Mouse (Mus musculus): ENCODE measurements around the gene Dnajb11. TPM values are rescaled to one million over a fixed set of nuclear protein-coding genes. Genes with fewer than 3 reads are reported as not detected.

Dnajb11 gene
- total RNA-seq, 2 experiments from 2014 or later: 73.3 to 75.8 TPM

DNA sequence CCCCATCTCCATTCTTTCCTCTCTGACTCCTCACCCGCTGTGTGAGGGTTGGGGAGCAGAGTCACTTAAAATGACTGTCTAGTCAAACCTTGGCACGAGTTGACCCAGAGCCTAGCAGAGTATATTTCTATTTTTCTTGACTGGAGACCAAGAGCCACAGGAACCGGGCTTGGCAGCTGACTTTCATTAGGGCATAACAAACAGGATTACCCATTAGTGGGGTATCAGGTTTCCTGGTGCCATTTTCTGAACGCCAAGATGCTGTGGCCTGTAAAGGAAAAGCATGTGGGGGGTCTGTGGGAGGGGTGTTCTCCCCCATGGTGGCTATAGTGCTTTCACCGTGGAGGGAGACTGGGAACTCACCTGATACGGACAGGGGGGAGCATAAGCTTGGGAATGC lies 23.3 kb downstream of the Dnajb11 start:
- DNase-seq (ENCODE audit: low spot score in 2 of 2): no peak

DNA sequence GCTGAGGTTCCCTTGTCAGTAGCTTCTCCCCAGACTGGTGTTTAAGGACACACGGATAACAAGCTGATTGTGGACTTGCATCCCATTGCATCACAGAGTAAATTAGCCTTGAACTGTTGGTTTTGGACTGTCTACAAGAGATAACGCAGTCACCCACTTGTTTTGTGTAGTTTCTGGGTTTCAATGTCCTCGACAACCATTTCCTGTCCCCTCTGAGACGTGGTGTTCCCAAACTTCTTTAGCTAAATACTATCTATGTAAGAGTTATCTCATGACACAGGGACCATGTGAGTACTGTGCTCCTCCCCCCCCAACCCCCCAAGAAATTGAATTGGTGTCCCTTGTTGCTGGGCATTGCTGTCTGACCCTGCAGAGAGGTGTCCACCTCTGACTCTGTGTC lies 23.8 kb downstream of the Dnajb11 start:
- DNase-seq (ENCODE audit: low spot score in 2 of 2): no peak

DNA sequence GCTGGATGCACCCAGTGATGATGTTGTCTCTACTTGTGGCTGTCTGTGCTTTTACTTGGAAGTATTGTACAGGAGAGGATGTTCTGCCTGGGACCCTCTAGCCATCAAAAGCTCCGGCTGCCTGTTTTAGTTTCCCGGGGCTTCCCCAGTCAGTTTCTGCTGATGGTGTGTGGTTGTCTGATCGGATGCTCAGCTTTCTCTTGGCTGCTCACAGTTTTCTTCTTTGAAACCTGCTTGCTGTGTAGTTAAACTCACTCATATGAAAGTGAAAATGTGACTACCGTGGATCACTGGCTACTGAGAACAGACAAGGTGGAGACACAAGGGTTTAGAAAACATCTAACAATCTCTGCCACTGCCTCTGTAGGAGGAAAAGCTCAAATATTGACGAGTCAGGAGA lies 25.8 kb downstream of the Dnajb11 start:
- DNase-seq (ENCODE audit: low spot score in 2 of 2): no peak

DNA sequence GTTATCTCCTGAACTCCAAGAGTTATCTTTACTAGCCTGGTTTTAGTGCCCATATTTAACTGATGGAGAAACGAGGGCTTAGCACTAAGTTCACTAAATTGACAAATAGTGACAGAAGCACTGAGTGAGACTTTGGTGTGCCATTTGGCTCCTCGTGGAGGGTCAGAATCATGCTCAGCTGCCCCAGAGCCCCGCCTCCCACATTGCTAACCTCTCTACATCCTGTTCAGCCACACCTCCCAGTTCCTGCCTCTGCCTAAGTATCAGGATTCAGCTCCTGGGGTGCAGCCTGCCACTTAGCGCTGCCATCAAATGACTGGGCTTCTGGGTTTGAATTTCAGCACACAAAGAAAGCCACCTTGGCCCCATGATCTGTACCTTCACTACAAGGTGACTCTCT lies 27.7 kb downstream of the Dnajb11 start:
- no peak for DNase-seq (ENCODE audit: low spot score in 2 of 2)

DNA sequence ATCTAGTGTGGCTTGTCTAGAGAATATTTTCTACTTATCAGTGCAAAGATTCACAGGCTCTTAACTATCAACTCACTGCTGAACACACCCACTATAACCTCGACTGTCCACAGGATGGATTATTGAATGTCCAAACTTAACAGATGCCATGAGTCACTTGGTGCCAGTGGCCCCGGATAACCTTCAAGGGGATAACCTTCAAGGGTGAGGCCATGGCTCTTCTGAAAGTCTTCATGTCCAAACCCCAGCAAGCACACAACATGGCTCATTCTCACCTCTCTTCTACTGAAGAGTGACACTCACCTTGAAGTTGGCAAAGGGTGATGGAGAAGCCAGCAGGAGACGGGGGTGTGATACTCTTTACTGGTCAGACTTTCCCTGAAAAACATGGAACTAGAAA lies 29.1 kb downstream of the Dnajb11 start:
- DNase-seq (ENCODE audit: low spot score in 2 of 2): no peak

DNA sequence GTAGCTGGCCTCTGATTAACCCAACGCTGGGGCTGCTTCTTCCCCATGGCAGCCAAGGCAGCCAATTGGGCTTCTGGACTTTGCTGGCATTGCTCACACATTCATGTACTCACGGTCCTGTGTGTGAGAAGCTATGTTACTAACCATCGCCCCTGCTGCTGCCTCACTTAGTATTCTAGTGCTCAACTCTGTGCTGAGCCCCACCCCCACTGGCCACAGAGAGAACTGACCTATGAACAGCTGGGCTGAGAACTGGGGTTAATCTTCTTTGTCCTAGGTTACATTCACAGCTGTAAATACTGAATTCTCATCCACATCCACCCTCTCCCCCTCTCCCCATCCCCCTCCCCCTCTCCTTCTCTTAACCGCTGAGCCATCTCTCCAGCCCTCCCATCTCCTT lies 31.2 kb downstream of the Dnajb11 start:
- no peak for DNase-seq (ENCODE audit: low spot score in 2 of 2)

DNA sequence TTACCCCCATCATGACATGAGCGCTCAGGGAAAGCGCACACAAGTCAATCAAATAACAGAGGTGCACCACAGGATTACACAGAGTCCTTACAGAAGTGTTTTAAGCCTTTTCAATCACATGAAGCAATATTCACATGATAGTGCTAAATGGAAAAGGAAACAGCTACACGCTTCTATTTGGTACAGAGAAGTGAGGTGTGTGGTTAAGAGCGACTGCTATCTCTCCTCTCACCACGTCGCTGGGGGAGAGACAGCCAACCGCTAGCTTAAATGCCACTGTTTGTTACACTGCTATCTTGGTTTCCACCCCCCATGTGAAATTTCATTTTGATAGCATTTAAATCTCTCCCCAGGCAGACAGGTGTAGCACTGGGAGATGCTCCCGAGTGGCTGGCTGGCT lies 32.1 kb downstream of the Dnajb11 start:
- no peak for DNase-seq (ENCODE audit: low spot score in 2 of 2)

DNA sequence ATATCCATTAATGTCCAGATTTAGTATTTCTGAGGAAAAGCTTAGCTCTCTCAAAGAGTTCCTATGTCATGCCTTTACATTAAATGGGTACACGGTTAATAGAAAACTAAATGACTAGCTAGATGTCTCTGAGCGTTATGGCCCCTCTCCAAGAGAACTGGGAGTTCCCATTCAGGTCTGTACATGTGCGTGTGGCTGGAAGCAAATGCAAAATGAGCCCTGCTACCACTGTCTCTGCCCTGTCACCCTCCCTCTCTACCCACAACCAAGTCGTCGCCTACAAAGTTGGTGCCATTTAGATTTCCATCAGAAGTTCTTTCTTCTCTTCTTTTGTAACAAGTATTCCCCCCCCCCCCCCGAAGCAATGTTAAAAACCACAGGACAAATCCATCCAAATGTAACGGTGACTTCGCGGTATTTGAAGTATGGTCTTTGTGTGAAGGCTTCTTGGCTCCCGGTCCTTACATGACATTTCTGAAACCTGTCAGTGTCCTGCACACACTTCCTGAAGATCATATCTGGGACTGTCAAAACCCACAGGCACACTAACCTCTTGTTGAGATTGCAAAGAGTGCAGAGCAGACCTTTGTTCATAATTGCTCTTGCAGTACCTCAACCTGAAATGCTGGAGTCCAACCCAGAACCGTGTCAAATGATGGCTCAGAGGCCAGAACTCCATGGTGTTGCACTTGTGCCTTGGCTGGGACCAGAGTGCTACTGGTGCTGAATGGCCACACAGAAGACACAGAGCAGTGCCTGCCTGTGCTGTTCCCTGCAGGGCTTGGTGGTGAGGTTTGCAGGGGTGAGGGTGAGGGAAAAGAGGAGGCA lies 33.3 kb downstream of the Dnajb11 start, which contains the start of gene Ahsg:
Ahsg (plus strand) TSS at position 595 of the 828 bp plus-strand sequence.
- no peak for DNase-seq (ENCODE audit: low spot score in 2 of 2)

DNA sequence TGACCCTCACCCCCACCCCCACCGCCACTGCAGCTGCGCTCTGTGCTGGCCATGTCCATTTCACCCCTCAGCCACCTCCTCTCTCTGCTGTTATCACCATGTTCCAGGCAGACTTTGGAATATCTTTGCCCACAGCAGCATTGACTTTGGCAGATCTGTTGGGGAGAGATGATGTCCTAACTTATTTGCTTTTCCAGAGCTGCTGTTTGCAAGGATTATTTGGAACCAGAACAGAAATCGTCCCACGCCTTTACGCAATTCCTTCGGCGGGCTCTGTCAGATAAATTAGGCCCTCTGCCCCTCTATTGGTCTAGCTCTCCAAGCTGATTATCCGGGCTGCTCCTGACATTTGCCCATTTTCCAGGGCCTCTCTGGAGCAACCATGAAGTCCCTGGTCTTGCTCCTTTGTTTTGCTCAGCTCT lies 34.1 kb downstream of the Dnajb11 start:
- no peak for DNase-seq (ENCODE audit: low spot score in 2 of 2)

DNA sequence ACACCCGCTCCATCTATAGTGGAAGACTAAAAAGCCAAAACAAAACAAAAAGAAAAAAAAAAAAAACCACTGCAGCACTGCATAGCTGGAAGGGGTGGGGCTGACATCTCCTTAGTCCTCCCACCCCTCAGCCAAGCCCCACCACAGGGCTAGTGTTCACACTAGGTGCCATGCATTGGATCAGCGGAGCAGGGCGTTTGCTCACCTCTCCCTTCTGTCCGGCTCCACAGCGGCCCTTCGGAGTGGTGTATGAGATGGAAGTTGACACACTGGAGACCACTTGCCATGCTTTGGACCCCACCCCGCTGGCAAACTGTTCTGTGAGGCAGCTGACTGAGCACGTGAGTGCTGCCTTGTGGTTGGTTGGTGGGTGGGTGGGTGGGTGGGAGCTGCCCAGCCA lies 36.5 kb downstream of the Dnajb11 start:
- DNase-seq (ENCODE audit: low spot score in 2 of 2): no peak

DNA sequence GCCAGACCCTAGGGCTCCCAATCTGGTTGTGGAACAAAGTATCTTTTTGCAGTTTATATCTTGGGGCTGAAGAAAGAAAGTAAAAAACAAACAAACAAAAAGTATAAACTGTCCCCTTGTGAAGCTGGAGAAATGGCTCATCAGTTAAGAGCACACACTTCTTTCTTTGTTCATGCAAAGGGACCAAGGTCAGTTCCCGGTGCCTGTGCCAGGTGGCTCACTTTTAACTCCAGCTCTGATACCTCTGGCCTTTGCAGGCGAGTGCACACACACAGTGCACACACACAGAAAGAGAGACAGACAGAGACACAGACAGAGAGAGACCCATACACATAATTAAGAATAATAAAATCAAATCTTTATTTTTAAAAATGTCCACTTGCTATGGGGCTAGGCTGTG lies 39.0 kb downstream of the Dnajb11 start:
- no peak for DNase-seq (ENCODE audit: low spot score in 2 of 2)

DNA sequence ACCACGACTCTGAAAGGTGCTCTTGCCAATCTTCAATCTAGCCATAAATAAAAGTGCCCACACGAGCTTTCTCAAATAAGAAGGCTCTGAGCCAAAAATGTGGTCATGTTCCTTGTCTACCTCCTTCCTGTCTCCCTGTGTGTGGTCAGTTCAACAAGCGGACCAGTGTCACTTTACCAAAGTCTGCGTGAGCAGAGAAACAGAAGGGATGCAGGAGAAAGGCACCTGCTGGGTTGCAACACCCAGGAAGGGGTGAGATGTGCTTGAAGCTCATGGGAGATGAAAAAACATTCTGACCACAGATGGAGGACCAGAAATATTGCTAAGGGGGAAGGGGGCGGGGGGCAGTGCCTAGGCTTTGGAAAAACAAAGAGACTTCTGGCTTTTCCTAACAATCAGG lies 41.7 kb downstream of the Dnajb11 start:
- no peak for DNase-seq (ENCODE audit: low spot score in 2 of 2)

DNA sequence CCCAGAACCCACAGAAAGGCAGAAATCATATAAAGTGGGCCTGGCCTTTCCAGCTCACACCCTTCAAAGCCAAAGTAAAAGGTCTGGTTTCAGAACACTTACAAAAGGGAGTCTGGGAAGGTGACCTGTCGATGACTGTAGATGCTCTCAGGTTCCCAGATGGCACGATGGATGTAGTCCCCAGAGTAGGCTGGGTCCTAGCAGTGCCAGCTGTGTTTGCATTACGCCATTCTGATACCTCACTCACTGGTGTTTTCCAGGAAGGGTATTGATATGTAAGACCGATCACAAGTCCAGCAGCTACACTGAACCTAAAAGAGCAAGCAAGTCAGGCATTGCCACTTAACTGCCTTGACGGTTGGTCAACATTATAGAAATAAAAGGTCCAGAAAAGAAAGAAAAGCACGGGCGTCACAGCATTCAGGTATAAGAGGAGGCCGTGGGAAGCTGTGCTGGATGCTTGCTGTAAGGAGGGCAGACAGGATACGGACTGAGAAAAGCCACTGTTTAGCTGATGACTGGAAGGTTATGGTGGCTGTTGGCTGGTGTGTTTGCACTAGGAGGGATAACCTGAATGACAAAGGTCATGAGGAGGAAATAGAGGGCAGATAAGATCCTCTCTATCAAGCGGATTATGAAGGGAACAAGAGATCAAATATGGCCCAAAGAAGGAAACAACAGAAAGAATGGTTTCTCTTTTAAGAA lies 42.4 kb downstream of the Dnajb11 start:
- no peak for DNase-seq (ENCODE audit: low spot score in 2 of 2)

DNA sequence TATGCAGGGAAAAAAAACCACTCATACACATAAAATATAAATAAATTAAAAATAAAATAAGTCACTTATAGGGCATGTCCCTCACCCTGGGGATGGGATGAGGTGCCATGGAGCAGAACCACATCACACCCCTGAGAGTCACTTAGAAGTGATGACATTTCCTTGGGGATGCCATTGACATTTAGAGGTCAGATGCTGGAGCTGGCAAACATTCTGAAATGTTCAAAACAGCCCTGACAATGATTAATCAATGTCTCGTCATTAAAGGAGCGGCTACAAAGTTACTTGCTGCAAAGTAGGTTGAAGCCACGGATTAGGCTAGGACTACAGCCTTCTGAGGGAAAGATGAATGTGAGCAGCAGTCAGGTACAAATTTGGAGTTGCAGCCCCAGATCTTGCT lies 43.7 kb downstream of the Dnajb11 start:
- DNase-seq (ENCODE audit: low spot score in 2 of 2): no peak

DNA sequence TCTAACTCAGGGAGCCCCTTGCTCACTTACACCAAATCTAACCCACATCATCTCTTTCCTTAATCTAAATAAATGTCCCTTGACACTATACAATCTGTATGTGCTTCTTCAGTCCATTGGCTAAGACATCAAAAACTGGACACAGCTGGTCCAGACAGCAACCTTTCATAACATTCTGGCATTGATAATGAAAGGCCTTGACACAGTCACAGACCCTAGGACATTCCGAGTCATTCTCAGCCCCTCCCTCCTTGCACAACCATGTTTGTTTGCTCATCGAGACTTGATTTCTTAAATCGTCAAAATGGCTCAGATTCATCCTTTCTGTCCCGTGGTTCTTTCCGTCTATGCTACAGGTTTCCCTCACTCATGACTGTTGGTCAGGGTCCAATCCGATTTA lies 51.6 kb downstream of the Dnajb11 start:
- DNase-seq (ENCODE audit: low spot score in 2 of 2): no peak

DNA sequence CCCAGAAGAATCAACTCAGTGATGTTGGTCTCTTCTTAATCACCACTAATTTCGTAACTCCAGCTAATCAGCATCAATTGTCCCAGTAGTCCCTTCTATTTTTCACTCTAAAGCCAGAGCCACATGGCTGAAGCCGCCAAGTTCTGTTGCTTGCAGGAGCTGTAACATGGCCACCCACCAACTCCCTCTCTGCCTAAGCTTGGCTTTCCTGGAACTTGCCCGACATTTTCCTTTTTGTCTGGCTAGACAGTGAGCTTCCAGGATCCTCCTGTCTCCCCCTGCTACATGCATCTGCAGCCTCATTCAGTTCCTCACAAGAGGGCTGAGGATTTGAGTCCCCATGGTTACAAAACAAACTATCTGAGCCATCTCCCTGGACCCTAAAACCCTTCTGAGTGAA lies 54.3 kb downstream of the Dnajb11 start:
- DNase-seq (ENCODE audit: low spot score in 2 of 2): no peak

DNA sequence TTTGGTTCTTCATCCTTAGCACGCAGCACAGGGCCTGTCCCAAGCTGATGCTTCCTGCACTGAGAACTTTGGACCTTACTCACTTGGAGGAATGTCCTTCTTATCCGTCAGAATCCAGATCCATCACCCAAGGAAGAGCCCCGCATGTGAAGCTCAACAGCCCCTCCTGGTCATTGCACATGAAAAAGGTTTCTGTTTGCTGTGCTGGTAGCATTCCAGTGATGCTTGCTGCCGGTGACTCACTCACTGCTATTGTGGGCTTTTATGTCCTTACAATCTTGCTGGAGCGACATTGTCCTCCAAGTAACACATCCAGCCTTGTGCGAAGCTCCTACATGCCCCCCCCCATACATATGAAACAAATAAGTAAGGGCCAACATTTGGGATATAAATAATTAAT lies 55.2 kb downstream of the Dnajb11 start:
- DNase-seq (ENCODE audit: low spot score in 2 of 2): no peak

DNA sequence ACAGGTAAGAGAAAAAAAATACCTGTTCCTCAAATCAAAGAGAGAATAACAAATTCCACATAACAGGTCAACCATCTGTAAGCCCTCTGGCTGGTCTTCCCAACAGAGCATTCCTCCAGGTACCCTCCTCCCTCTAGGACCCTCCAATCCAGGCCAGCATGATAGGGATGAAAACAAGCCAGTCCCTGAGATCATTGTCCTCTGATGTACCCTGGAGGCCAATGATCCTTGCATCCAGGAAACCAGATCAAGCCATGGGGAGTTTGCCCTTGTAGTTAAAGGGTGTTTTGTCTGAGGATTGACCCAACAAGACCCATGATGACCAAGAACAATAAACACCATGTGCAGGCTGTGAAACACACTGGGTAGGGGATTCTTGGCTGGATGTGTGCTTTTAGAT lies 56.6 kb downstream of the Dnajb11 start:
- DNase-seq (ENCODE audit: low spot score in 2 of 2): no peak

DNA sequence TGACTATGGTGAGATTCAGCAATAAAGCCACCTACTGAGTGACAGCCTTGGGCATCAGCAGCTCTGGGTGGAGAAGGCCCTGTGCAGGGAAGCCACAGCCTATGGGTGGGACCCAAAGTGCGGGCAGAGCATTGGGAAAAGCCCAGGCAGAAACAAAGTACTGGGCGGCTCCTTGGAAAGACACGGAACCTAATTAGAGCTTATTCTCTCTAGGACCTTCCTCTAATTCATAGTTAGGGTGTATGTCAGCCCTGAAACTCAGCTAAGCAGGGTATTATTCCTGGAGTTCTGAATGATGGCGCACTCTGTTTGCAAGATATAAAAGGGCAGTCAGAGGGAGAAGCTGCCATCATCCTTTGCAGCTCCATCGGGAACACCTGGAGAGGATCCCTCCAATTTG lies 60.4 kb downstream of the Dnajb11 start, which contains the start of gene Fetub:
Fetub (plus strand) TSS at position 301 of the 400 bp plus-strand sequence.
- no peak for DNase-seq (ENCODE audit: low spot score in 2 of 2)

DNA sequence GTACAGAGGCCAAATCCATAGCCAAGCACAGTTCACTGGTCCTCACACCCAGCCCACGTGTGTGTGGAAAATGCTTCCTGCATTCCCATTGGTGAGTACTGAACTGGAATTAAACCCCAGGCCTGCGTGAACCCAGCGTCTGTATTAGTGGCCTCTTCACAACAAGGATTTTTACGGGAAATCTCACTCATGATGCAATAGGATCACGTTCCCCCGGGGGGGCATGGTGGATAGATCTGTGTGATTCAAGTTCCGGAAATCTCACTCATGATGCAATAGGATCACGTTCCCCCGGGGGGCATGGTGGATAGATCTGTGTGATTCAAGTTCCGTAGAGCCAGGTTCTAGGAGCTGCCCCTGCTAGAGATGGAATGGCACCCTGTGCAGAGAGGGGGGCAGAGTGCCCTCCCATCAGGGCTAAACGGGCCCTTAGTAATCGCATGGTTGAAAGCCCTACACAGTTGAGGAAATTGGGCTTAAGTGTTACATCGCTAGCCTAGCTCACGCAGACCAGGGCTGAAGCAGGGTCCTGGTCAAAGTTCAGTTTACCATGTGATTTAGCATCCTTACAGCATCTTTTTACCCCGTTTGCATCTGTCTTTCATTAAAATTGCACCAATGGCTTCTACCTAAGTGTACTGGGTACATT lies 61.1 kb downstream of the Dnajb11 start:
- DNase-seq (ENCODE audit: low spot score in 2 of 2): no peak

DNA sequence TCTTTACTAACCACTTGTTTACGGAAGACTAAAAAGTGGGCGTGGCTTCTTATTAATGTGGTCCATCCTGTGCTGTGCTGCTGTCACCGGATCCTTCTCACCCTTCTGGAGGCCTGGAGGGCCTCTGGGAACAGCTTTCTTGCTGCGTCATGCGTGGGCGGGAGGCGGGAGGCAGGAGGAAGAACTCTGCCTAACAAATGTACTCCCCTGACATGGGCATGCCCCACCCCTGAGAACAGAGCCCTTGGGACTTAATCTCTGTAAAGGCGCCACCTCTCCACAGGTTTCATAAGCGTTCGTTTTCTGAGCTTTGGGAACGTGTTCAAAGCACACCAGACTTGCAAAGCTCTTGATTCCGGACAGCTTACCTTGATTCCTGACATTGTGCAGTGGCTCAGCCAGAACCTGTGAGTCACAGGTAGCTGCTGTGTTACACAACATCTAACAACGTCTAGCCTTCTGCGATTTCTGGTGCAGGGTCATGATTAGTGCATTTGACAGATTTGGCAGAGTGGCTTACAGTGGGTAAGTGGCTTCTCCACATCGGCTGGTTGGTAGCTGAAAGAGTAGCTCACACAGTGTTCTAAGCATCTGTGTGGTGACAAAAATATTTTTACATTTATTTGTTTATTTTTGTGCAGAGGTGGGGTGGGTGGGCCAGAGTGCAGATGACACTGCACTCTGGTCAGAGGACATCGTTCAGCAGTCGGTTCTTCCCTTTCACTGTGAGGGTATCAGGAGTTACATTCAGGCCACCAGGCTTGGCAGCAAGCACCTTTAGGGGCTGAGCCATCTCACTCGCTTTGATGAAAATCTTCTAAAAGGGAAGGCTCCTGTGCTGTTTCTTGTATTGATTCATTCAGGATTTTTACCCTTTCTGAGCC lies 62.6 kb downstream of the Dnajb11 start:
- DNase-seq (ENCODE audit: low spot score in 2 of 2): no peak
